Mouse (Mus musculus): ENCODE data around the gene Hoxb1. TPM values are rescaled to one million over a fixed set of nuclear protein-coding genes. Genes with fewer than 3 reads are reported as not detected.

Gene Hoxb1
- polyA plus RNA-seq, 2 experiments: 0.11 TPM; not detected in 1

GRCm38 (mm10) chr11:96372519-96372918, 7.0 kb downstream of the Hoxb1 start:
- WGBS: 8% methylated on average over 3 of the region's 3 CpGs
- Histone ChIP-seq H3K4me3 (replicated peaks; ENCODE audit: low read length) (no peak overlapping the region), H3K9ac (ENCODE audit: low read depth, low read length, severe bottlenecking) (no peak overlapping the region), H3K36me3 (ENCODE audit: control insufficient read depth, insufficient read depth, low read length) (no peaks in the 10 kb centered on the region), H3K27me3 (ENCODE audit: control insufficient read depth, insufficient read depth, low read length) (peaks cover 83% of the 10 kb centered on the region), H3K27ac (replicated peaks; ENCODE audit: low read depth, low read length) (no peak overlapping the region), H3K4me2 (replicated peaks; ENCODE audit: low read depth, low read length, severe bottlenecking) (no peak overlapping the region), H3K4me1 (ENCODE audit: control insufficient read depth, insufficient read depth, low read length) (no peaks in the 10 kb centered on the region), H3K9me3 (ENCODE audit: control insufficient read depth, low read length) (no peaks in the 10 kb centered on the region)
- no peak for TF ChIP-seq POLR2A (IDR thresholded peaks at IDR 0.05; ENCODE audit: borderline replicate concordance, extremely low read depth, insufficient read depth, insufficient read length)
- DNase-seq (ENCODE audit: low spot score): no peak
- no peak for ATAC-seq (ENCODE audit: low FRiP score, low read depth)

DNA sequence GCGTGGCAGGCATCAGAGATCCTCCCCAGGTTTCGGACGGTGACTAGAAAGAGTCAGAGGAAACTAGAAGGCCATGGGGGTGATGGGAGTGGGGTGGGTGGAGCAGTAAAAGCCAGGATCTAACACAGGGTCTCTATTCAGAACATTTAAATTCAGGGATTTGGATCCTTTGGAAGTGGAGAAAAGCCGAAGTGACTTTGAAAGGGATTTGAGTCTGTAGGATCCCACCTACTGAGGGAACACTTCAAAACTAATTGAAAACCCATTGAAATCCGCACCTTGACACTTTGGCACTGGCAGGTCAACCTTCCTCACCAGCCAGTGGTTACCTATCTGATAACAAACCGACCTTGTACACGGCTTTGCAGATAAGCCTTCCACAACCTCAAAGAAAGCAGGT, 9.3 kb downstream of the Hoxb1 start:
- peaks cover 61% of the 10 kb centered on the region for H3K27me3 ChIP-seq (ENCODE audit: control insufficient read depth, insufficient read depth, low read length)
- DNase-seq (ENCODE audit: low spot score) (no peak), ATAC-seq (ENCODE audit: low FRiP score, low read depth) (no peak)
- no peak overlapping the region for H3K9ac ChIP-seq (ENCODE audit: low read depth, low read length, severe bottlenecking)
- WGBS: 35% methylated on average over 7 of the region's 7 CpGs
- no peak overlapping the region for H3K4me3 ChIP-seq (replicated peaks; ENCODE audit: low read length)
- no peaks in the 10 kb centered on the region for H3K9me3 ChIP-seq (ENCODE audit: control insufficient read depth, low read length)
- no peak overlapping the region for H3K27ac ChIP-seq (replicated peaks; ENCODE audit: low read depth, low read length)
- no peak overlapping the region for H3K4me2 ChIP-seq (replicated peaks; ENCODE audit: low read depth, low read length, severe bottlenecking)
- no peak for TF ChIP-seq POLR2A (IDR thresholded peaks at IDR 0.05; ENCODE audit: borderline replicate concordance, extremely low read depth, insufficient read depth, insufficient read length)
- H3K4me1 ChIP-seq (ENCODE audit: control insufficient read depth, insufficient read depth, low read length): no peaks in the 10 kb centered on the region
- no peaks in the 10 kb centered on the region for H3K36me3 ChIP-seq (ENCODE audit: control insufficient read depth, insufficient read depth, low read length)

GRCm38 (mm10) chr11:96383381-96383780, 17.8 kb downstream of the Hoxb1 start:
- H3K27me3 ChIP-seq (ENCODE audit: control insufficient read depth, insufficient read depth, low read length): peaks cover 8% of the 10 kb centered on the region; the same call in 1 of the 2 replicates
- no peak for TF ChIP-seq POLR2A (IDR thresholded peaks at IDR 0.05; ENCODE audit: borderline replicate concordance, extremely low read depth, insufficient read depth, insufficient read length)
- H3K4me1 ChIP-seq (ENCODE audit: control insufficient read depth, insufficient read depth, low read length): no peaks in the 10 kb centered on the region
- no peak for ATAC-seq (ENCODE audit: low FRiP score, low read depth)
- H3K36me3 ChIP-seq (ENCODE audit: control insufficient read depth, insufficient read depth, low read length): no peaks in the 10 kb centered on the region
- WGBS: 58% methylated on average over 5 of the region's 5 CpGs
- no peak overlapping the region for H3K9ac ChIP-seq (ENCODE audit: low read depth, low read length, severe bottlenecking)
- no peak overlapping the region for H3K4me2 ChIP-seq (replicated peaks; ENCODE audit: low read depth, low read length, severe bottlenecking)
- H3K4me3 ChIP-seq (replicated peaks; ENCODE audit: low read length): no peak overlapping the region
- no peak overlapping the region for H3K27ac ChIP-seq (replicated peaks; ENCODE audit: low read depth, low read length)
- no peak for DNase-seq (ENCODE audit: low spot score)
- no peaks in the 10 kb centered on the region for H3K9me3 ChIP-seq (ENCODE audit: control insufficient read depth, low read length)

DNA sequence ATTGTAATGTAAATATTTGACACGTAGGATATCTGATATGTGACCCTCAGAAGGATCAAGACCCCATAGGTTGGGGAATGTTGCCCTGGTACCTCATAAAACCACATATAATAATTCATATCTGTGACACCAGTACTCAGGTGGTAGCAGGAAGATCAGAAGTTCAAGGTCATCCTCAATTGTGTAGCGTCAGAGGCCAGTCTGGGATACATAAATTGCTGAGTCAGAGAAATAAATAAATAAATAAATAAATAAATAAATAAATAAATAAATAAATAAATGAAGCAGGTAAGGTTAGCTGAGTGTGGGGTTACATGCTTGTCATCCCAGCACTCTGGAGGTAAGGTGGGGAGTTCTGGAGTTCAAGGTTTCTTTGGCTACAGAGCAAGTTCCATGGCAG, 22.1 kb downstream of the Hoxb1 start:
- WGBS: 85% methylated on average over 2 of the region's 2 CpGs
- Histone ChIP-seq H3K9me3 (ENCODE audit: control insufficient read depth, low read length) (no peaks in the 10 kb centered on the region), H3K9ac (ENCODE audit: low read depth, low read length, severe bottlenecking) (no peak overlapping the region), H3K27me3 (ENCODE audit: control insufficient read depth, insufficient read depth, low read length) (peaks cover 4% of the 10 kb centered on the region; the same call in 1 of the 2 replicates), H3K36me3 (ENCODE audit: control insufficient read depth, insufficient read depth, low read length) (no peaks in the 10 kb centered on the region), H3K4me2 (replicated peaks; ENCODE audit: low read depth, low read length, severe bottlenecking) (no peak overlapping the region), H3K27ac (replicated peaks; ENCODE audit: low read depth, low read length) (no peak overlapping the region), H3K4me3 (replicated peaks; ENCODE audit: low read length) (no peak overlapping the region), H3K4me1 (ENCODE audit: control insufficient read depth, insufficient read depth, low read length) (no peaks in the 10 kb centered on the region)
- no peak for TF ChIP-seq POLR2A (IDR thresholded peaks at IDR 0.05; ENCODE audit: borderline replicate concordance, extremely low read depth, insufficient read depth, insufficient read length)
- DNase-seq (ENCODE audit: low spot score) (no peak), ATAC-seq (ENCODE audit: low FRiP score, low read depth) (no peak)

GRCm38 (mm10) chr11:96396772-96397626, 31.4 kb downstream of the Hoxb1 start:
- Histone ChIP-seq H3K9ac (ENCODE audit: low read depth, low read length, severe bottlenecking) (no peak overlapping the region), H3K27ac (replicated peaks; ENCODE audit: low read depth, low read length) (no peak overlapping the region), H3K27me3 (ENCODE audit: control insufficient read depth, insufficient read depth, low read length) (peaks cover 33% of the 10 kb centered on the region), H3K9me3 (ENCODE audit: control insufficient read depth, low read length) (no peaks in the 10 kb centered on the region), H3K4me2 (replicated peaks; ENCODE audit: low read depth, low read length, severe bottlenecking) (no peak overlapping the region), H3K36me3 (ENCODE audit: control insufficient read depth, insufficient read depth, low read length) (no peaks in the 10 kb centered on the region), H3K4me3 (replicated peaks; ENCODE audit: low read length) (no peak overlapping the region), H3K4me1 (ENCODE audit: control insufficient read depth, insufficient read depth, low read length) (no peaks in the 10 kb centered on the region)
- DNase-seq (ENCODE audit: low spot score) (no peak), ATAC-seq (ENCODE audit: low FRiP score, low read depth) (no peak)
- TF ChIP-seq POLR2A (IDR thresholded peaks at IDR 0.05; ENCODE audit: borderline replicate concordance, extremely low read depth, insufficient read depth, insufficient read length): no peak
- 6% methylated on average over 15 of the region's 15 CpGs for WGBS

All from limb, embryonic 14.5 days (tissue).